Mouse (Mus musculus) retina, adult 2 months (tissue): ENCODE data around the gene Cnst.

Source experiments
- DNase-seq: peaks from one replicate; pipeline ENCODE4 v3.0.0-alpha.2; 2012; ENCODE audit warnings: low read depth, low spot score

Gene Cnst

GRCm38 (mm10) chr1:179591639-179592038 lies 45.5 kb downstream of the Cnst start:
- no peak for DNase-seq

- no peak for DNase-seq
These were observed 46.0 kb downstream of the Cnst start for GRCm38 (mm10) chr1:179592143-179592542.

GRCm38 (mm10) chr1:179592972-179593371 lies 46.8 kb downstream of the Cnst start:
- no peak for DNase-seq

- DNase-seq = no peak
These were observed 52.2 kb downstream of the Cnst start for GRCm38 (mm10) chr1:179598386-179598785.

- no peak for DNase-seq
These were observed 58.4 kb downstream of the Cnst start for GRCm38 (mm10) chr1:179604526-179604925.

- no peak for DNase-seq
These were observed 60.0 kb downstream of the Cnst start for GRCm38 (mm10) chr1:179606004-179606723.

GRCm38 (mm10) chr1:179608521-179608920 lies 62.4 kb downstream of the Cnst start:
- DNase-seq = no peak

- DNase-seq = no peak
These were observed 63.7 kb downstream of the Cnst start for GRCm38 (mm10) chr1:179609724-179610505.

GRCm38 (mm10) chr1:179611182-179611581 lies 65.0 kb downstream of the Cnst start:
- DNase-seq = no peak

- no peak for DNase-seq
These were observed 66.2 kb downstream of the Cnst start for GRCm38 (mm10) chr1:179612418-179612817.

- DNase-seq = no peak
These were observed 66.9 kb downstream of the Cnst start for GRCm38 (mm10) chr1:179612986-179613505.

- no peak for DNase-seq
These were observed 71.3 kb downstream of the Cnst start for GRCm38 (mm10) chr1:179617426-179617825.

- no peak for DNase-seq
These were observed 76.5 kb downstream of the Cnst start for GRCm38 (mm10) chr1:179622665-179623064.

- DNase-seq = no peak
These were observed 77.5 kb downstream of the Cnst start for GRCm38 (mm10) chr1:179623657-179624056.

GRCm38 (mm10) chr1:179624354-179624753 lies 78.2 kb downstream of the Cnst start:
- no peak for DNase-seq

- no peak for DNase-seq
These were observed 81.7 kb downstream of the Cnst start for GRCm38 (mm10) chr1:179627855-179628254.

- DNase-seq = no peak
These were observed 82.4 kb downstream of the Cnst start for GRCm38 (mm10) chr1:179628438-179629106.

- DNase-seq = no peak
These were observed 83.1 kb downstream of the Cnst start for GRCm38 (mm10) chr1:179629276-179629675.

- no peak for DNase-seq
These were observed 86.7 kb downstream of the Cnst start for GRCm38 (mm10) chr1:179632746-179633413.

- DNase-seq = no peak
These were observed 87.2 kb downstream of the Cnst start for GRCm38 (mm10) chr1:179633414-179633752.

GRCm38 (mm10) chr1:179634159-179634558 lies 88.0 kb downstream of the Cnst start:
- DNase-seq = no peak

- no peak for DNase-seq
These were observed 96.6 kb downstream of the Cnst start for GRCm38 (mm10) chr1:179642726-179643125.
